37 mouse cellular contexts compared by ENCODE assay signal in genomic region chr7:65115366-65115765, GRCm38 (mm10). TPM values are rescaled to one million over a fixed set of nuclear protein-coding genes. Genes with fewer than 3 reads are reported as not detected.
"Had no signal": no experiment of that assay in that cellular context is flagged by ENCODE, and none has a peak within 500 bp of the region (broad histone marks: within the 10 kb centered on the region; RNA-seq: fewer than 3 reads in every experiment).

No protein-coding gene starts in this region.

- H3K27ac ChIP-seq: limb, embryonic 10.5 days; limb, embryonic 12.5 days; limb, embryonic 13.5 days; limb, embryonic 15.5 days; liver, embryonic 12.5 days; liver, embryonic 13.5 days; liver, embryonic 14.5 days; liver, embryonic 15.5 days; lung, embryonic 15.5 days; macrophage; midbrain, embryonic 10.5 days; midbrain, embryonic 12.5 days; midbrain, embryonic 13.5 days; midbrain, embryonic 15.5 days; neural tube, embryonic 12.5 days; neural tube, embryonic 13.5 days had no signal

- H3K4me2 ChIP-seq: limb, embryonic 12.5 days; limb, embryonic 13.5 days; limb, embryonic 15.5 days; liver, embryonic 11.5 days; liver, embryonic 12.5 days; liver, embryonic 13.5 days; liver, embryonic 15.5 days; lung, embryonic 14.5 days; lung, embryonic 15.5 days; midbrain, embryonic 11.5 days; midbrain, embryonic 12.5 days; midbrain, embryonic 13.5 days; midbrain, embryonic 15.5 days; neural tube, embryonic 12.5 days; neural tube, embryonic 13.5 days had no signal

- H3K9me3 ChIP-seq: limb, embryonic 10.5 days; limb, embryonic 12.5 days; limb, embryonic 13.5 days; limb, embryonic 15.5 days; liver, embryonic 12.5 days; liver, embryonic 13.5 days; liver, embryonic 15.5 days; lung, embryonic 15.5 days; midbrain, embryonic 10.5 days; midbrain, embryonic 12.5 days; midbrain, embryonic 13.5 days; midbrain, embryonic 15.5 days; neural tube, embryonic 12.5 days; neural tube, embryonic 13.5 days had no signal

- H3K36me3 ChIP-seq: limb, embryonic 10.5 days; limb, embryonic 12.5 days; limb, embryonic 13.5 days; limb, embryonic 15.5 days; liver, embryonic 12.5 days; liver, embryonic 13.5 days; liver, embryonic 15.5 days; lung, embryonic 15.5 days; midbrain, embryonic 10.5 days; midbrain, embryonic 12.5 days; midbrain, embryonic 13.5 days; midbrain, embryonic 15.5 days; neural tube, embryonic 12.5 days; neural tube, embryonic 13.5 days had no signal

- ATAC-seq: liver, embryonic 12.5 days; liver, postnatal 0 days; lung, postnatal 0 days; midbrain, embryonic 13.5 days; midbrain, embryonic 15.5 days; midbrain, embryonic 16.5 days had no signal

- H3K9ac ChIP-seq: limb, embryonic 12.5 days; limb, embryonic 13.5 days; limb, embryonic 15.5 days; liver, embryonic 12.5 days; liver, embryonic 13.5 days; liver, embryonic 14.5 days; liver, embryonic 15.5 days; liver, postnatal 0 days; lung, embryonic 14.5 days; lung, embryonic 15.5 days; midbrain, embryonic 12.5 days; midbrain, embryonic 13.5 days; midbrain, embryonic 15.5 days; neural tube, embryonic 12.5 days; neural tube, embryonic 13.5 days had no signal

- H3K4me3 ChIP-seq: limb, embryonic 10.5 days; limb, embryonic 12.5 days; limb, embryonic 13.5 days; limb, embryonic 15.5 days; liver, embryonic 12.5 days; liver, embryonic 13.5 days; liver, embryonic 15.5 days; lung, embryonic 15.5 days; megakaryocyte, embryonic 14.5 days; midbrain, embryonic 10.5 days; midbrain, embryonic 12.5 days; midbrain, embryonic 13.5 days; midbrain, embryonic 15.5 days; myocyte; neural tube, embryonic 12.5 days; neural tube, embryonic 13.5 days had no signal

- H3K27me3 ChIP-seq: limb, embryonic 12.5 days; limb, embryonic 13.5 days; limb, embryonic 15.5 days; liver, embryonic 12.5 days; liver, embryonic 13.5 days; liver, embryonic 15.5 days; lung, embryonic 15.5 days; megakaryocyte, embryonic 14.5 days; midbrain, embryonic 12.5 days; midbrain, embryonic 13.5 days; midbrain, embryonic 15.5 days; neural tube, embryonic 12.5 days; neural tube, embryonic 13.5 days had no signal

- DNase-seq: liver; liver, embryonic 13.5 days; liver, postnatal 0 days; lung, adult 18-20 months; lung, adult 2 months; lung, embryonic 14.5 days; lung, postnatal 10 days; lung, postnatal 14 days; lung, postnatal 36 days; lung, postnatal 4 days; midbrain, embryonic 14.5 days had no signal

- H3K4me1 ChIP-seq: limb, embryonic 10.5 days; limb, embryonic 12.5 days; limb, embryonic 15.5 days; liver, embryonic 12.5 days; liver, embryonic 13.5 days; liver, embryonic 15.5 days; lung, embryonic 15.5 days; megakaryocyte, embryonic 14.5 days; midbrain, embryonic 10.5 days; midbrain, embryonic 12.5 days; midbrain, embryonic 13.5 days; midbrain, embryonic 15.5 days; neural tube, embryonic 12.5 days; neural tube, embryonic 13.5 days had no signal

RNA-seq across cellular contexts. Expression of gene Fam189a1, which starts 41.0 kb away (rescaled TPM):
- total RNA-seq: liver, adult 2 months; megakaryocyte progenitor cell, adult 5-6 weeks; megakaryocyte-erythroid progenitor cell, adult 5-6 weeks; monocyte, adult 5-6 weeks had no signal
- polyA plus RNA-seq: liver, embryonic 12.5 days; liver, embryonic 13.5 days; liver, embryonic 15.5 days; liver, embryonic 16.5 days; macrophage had no signal
